Mouse (Mus musculus) naive thymus-derived CD4-positive, alpha-beta T cell, adult 2 months (primary cell): ENCODE results near the gene Igbp1b.

ENCODE experiments used
- DNase-seq: peaks from one replicate; pipeline ENCODE4 v3.0.0-alpha.2; 2011; ENCODE audit warnings: low read depth

Igbp1b gene

DNA sequence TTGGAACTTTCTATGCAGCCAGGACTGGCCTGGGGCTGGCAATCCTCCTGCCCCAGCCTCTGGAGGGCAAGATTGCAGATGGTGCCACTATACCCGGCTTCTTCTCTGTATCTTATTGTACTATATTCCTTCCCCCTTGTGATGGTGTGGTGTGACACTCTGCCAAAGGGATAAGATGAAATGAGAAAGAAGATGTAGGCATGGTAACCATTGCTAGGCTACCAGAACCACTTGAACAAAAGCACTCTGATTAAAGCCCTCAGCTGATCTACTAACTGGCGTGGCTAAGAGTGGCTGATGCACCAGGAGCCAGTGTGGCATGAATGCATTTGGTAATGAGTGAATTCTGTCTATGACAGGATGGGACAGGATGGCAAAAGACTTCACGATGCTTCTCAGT lies at the start of gene Igbp1b:
Gene Igbp1b (minus strand): TSS at position 29 of the 400 bp plus-strand sequence.
- no peak for DNase-seq

DNA sequence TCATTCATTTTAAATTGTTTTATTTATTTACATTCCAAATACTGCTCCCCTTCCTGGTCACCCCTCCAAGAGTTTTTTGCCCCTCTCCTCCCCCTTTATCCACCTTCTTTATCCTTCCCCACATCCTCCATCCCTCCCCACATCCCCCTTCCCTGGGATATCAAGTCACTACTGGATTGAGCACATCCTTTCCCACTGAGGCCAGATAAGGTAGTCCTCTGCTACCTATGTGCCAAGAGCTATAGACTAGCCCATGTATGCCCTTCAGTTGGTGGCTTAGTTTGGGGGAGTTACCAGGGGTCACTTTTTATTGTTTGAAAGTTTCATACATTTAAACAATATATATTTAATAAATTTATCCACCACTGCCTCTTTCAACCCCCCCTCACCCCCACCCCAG lies 24.6 kb upstream of the Igbp1b start:
- DNase-seq = no peak

DNA sequence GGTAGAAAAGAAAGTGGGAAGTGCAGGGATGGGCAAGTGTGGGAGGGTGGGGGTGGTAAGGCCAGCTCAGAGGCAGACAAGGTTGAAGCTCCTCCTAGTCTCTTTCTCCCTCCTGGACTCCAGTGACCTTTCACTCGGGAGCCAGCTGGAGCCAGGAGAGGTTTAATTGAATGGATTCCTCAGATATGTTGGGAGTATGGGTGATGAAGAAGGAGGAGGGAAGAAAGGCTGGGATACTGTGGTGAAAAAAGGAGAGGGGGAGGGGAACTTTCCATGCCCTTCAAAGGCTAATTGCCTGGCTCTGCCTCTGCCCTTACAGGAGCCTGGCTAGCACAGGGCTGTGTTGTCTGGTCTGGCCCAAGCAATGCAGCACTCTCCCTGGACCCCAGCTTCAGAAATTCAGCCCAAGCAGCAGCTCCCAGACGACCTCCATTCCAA lies 14.4 kb upstream of the Igbp1b start:
- DNase-seq = no peak

GRCm38 (mm10) chr6:138665416-138665815 lies 7.1 kb upstream of the Igbp1b start:
- no peak for DNase-seq

DNA sequence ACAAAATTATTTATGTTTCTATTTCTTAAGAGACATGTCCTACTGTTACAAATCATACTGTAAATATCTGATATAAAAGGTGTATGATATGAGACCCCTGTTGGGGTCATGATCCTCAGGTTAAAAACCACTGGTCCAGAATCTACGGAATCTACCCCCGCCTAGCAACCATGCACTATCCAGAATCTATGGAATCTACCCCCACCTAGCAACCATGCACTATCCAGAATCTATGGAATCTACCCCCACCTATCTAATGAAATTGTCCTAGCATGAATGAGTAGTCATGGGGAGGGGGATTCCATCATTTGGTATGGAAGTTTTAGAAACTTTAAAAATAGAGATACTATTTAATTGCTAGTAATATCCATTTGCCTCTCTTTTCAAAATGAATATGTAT lies 12.7 kb downstream of the Igbp1b start:
- no peak for DNase-seq

DNA sequence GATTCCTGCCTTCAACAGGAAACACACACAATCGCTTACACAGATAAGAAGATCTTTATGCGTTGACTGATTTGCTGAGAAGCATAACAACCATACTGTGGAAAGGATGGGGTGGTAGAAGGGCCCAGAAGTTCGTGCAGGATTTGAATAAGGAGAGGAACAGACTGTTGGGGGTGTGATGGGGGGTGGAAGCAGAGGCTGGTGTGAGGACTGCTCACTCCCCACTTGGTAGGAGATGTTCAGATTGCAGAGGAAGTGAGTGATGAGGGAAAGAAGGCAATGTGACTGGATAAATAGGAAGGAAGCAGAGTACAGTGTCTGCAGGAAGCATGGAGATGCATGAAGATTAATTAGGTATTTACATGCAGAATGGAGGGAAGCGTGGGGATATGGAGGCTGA lies 19.0 kb downstream of the Igbp1b start:
- no peak for DNase-seq

DNA sequence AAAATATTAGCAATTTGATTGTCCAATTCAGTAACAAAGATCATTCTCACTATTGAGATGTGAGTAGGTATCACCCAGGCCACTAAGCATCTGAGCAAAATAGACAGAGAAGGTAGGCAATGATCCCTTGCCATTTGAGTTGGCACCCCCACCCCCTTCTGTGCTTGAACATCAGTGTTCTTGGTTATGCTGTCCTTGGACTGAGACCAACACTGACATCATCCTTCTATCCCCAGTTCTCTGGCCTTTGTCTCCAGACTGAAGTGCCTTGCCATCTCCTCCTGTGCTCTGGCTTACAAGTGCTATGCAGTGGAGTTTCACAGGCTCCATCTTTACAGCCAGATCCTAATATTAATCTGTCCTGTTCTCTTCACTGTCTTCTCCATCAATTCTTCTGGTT lies 37.6 kb downstream of the Igbp1b start:
- DNase-seq = no peak

DNA sequence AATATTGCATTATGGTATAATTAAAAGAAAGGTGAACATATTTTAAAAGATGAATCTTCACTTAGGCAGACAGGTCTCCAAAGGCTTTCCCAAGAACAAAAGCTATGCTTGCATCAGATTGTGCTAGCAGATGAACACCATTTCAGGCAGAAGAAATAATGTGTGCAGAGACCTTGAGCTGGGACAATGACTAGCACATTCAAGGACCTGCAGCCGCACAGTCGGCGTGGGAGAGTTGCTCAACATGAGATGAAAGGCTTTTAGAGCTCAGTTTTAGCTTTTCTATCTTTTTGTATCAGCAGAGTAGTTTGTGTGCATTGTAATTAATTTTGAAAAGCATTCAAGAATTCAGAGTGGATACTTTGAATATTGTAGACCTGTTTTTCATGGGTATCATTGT lies 39.9 kb downstream of the Igbp1b start:
- DNase-seq = no peak
